Mouse (Mus musculus): ENCODE results near the gene Olfr648. TPM values are rescaled to one million over a fixed set of nuclear protein-coding genes. Genes with fewer than 3 reads are reported as not detected.
A peak's percentile ranks its signal among the peaks of the same experiment; 100 is the strongest.

The Olfr648 gene
- under 1 TPM; 0.20 to 0.50 (median 0.25) TPM for polyA plus RNA-seq (2017; shearing (Covaris generic))

DNA sequence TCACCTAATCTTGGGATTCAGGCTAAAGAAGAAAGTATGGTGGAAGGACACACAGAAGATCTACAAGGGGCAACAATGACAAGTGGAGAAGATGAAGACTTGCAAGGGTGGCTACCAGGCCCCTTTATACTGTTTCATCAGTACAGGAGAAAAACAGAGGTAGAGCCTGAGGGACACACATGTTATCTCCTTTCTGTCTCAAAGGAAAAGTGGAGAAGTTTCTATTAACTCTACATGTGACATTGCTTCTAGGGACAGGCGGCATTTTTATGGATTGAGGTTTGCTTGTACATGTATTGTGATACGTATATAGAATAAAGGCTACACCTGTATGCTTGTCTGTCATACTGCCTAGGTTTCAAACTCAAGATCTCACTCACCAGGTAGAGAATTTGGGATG, at the start of gene Olfr648:
Gene Olfr648 (minus strand): TSS at position 101 of the 400 bp plus-strand sequence.
- no peak for ATAC-seq

DNA sequence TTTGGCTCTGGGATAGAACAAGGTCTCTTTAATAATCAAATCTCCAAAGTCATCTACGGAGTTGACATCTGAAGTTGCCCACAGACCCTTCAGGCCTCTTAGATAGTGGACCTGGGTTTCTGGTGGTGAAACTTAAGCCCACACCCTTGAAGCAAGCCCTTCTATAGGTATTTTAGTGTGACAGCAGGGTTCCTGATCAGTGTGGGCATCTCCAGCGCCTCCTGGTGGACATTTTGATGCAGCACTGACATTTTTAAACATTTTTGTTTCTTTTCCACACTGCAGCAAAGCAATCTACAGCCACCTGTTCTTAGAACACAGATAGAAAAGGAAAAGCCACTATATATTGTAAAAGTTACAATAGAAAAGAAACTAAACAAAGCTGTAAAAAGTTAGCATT, 48.0 kb upstream of the Olfr648 start:
- peak; percentile 82 for ATAC-seq

DNA sequence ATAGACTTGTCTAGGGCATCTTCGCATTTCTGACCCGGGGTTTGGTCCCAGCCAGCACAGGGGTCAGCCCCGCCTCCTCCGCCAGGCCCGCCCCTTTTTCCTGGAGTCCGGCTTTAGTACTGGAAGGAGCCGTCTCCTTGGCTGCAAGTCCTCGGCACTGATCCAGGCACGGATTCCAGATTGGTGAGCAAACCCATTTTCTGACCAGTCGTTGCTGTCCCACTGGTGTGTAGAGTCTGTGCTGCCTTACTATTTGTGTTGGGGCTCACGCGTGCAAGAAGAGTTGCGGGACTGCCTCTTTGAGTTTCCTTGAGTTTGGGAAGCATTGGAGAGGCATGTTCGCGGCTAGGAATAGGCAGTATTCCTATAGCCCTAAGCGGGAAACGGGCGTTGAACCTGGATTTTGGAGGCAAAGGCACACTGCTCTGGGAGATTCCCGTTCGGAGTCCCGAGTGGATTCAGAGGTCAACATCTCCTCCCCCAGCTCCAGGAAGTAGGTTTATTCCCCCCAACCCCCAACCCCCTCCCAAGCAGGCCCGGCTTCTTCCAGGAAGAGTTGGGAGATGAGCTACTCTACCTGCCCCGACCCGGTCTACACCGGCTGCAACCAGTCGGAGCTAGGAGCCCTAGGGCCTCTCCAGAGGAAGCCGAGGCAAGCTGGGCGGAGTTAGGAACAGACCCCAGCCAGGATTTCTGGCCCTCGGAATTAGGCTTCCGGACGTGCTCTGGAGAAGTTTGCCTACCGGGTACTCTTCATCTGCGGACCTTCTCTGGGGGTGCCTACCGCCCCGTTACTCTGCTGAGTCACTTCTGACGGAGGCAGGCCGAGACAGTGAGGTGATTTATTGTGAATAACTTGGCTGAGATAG, 35.7 kb upstream of the Olfr648 start, which contains the start of gene Trim6:
Gene Trim6 (plus strand): TSS at position 93 of the 869 bp plus-strand sequence.
- no peak for ATAC-seq

DNA sequence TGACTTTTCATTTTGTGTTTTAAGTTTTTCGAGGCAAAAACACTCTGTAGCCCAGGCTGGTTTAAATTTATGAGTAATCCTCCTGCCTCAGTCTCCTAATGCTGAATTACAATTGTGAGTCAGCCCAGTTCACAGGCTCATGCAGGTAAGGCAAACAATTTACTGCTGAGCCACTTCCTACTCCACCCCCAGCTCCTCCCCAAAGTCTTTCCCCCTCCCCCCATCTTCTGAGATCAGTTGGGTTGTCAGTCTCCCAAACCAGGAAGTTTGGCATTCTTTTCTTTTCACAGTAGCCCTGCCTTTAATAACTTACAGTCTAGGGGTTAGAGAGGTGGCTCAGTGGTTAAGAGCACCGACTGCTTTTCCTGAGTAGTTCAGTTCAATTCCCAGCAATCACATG, 34.7 kb upstream of the Olfr648 start:
- peak; percentile 48 for ATAC-seq

DNA sequence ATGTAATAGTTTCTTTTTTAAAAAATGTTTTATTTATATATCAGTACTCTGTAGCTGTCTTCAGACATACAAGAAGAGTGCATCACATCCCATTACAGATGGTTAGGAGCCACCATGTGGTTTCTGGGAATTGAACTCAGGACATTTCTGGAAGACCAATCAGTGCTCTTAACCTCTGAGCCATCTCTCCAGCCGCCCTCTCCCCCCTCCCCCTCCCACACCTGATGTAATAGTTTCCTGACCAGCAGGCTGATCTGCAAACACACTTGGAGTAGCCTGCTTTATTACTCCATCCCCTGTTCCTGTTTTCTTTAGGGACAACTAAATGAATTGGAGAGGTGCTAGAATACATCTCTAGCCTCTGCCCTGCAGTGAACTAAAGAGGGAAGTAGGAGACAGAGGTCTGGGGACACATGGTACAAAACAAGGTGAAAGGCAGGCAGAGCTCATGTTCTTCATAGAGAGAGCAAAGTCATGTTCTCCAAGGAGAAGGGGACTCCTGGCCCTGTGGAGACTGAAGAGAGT, 32.9 kb upstream of the Olfr648 start:
- ATAC-seq: no peak

DNA sequence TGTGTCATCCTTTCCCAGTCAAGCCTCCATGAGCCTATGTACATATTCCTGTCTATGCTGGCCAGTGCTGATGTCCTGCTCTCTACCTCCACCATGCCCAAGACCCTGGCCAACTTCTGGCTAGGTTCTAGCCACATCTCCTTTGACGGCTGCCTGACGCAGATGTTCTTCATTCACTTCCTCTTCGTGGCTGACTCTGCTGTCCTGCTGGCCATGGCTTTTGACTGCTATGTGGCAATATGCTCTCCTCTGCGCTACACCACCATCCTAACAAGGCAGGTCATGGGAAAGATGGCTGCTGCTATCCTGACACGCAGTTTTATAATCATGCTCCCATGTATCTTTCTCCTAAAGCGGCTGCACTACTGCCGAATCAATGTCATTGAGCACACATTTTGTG, 23.0 kb upstream of the Olfr648 start:
- no peak for ATAC-seq

DNA sequence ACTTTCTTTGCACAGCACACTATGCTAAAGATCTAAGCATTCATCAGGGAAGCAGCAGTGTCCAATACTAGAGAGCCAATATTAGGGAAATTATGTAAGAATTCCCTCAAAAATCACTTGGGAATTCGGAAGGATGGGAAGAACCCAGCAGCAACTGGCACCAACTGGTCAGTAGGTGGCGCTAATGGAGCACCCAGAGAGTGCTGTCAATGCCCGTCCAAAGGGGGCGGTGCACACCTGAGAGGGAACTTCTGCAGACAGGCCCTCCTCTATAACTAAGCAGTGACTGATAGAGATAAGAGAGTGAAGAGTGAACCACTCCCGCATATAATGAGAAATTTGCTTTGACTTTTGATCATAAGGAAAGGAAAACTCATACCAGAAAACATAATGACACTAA, 16.6 kb upstream of the Olfr648 start:
- peak; percentile 95 for ATAC-seq

DNA sequence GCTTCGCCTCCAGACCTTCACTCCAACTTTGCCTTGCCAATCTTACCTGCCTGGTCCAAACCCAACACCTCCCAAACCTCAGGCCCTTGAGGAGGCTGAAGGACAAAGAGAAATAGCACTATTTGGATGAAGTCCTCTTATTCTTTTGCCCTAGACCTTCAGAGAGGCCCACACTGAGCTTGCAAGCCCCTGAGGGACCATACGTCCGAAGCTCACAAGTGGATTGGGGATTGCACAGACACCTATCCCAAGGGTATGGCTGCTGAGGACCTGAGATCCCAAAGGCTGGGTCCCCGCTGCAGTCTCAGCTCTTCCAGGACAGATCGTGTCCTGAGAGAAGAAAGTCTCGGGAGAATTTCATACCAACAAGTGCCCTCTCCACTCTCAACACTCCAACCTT, 12.7 kb upstream of the Olfr648 start, which contains the start of gene Olfr649:
Gene Olfr649 (minus strand): TSS at position 101 of the 400 bp plus-strand sequence.
- no peak for ATAC-seq

DNA sequence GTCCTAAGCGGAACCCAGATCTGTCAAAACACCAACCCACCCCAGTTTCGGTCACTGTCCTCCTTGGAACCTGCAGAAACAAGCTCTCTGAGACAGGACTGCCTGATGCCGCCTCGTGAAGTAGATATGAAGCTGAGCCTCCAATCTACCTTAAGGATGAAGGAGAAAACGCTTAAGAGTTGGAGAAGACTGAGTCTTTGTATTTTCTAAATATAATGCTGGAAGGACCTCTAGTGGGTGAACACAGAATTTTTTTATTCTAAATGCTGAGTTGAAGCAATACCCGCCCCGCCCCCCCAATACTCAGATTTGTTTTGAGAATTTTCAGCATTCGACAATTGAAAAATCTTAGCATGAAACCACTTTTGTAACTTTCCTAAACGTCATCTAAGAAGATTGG, 8.1 kb upstream of the Olfr648 start:
- no peak for ATAC-seq

DNA sequence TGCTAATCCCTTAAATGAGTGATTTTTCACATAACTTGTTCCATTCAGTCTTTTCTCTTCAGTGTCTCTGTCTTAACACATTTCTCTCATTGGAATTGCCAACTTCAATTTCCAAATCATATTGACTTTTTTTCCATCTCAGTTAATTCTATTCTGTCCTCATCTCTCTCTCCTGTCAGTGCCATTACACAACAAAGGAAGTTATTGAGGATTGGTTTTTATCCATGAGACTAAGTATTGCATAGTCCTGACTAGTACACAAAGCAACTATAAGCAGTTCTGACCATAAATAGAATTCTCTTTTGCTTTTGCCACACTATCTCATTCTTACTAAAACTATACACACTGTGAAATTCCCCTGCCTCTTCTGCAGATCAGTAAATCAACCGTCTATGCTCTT, 4.1 kb downstream of the Olfr648 start:
- ATAC-seq: no peak

DNA sequence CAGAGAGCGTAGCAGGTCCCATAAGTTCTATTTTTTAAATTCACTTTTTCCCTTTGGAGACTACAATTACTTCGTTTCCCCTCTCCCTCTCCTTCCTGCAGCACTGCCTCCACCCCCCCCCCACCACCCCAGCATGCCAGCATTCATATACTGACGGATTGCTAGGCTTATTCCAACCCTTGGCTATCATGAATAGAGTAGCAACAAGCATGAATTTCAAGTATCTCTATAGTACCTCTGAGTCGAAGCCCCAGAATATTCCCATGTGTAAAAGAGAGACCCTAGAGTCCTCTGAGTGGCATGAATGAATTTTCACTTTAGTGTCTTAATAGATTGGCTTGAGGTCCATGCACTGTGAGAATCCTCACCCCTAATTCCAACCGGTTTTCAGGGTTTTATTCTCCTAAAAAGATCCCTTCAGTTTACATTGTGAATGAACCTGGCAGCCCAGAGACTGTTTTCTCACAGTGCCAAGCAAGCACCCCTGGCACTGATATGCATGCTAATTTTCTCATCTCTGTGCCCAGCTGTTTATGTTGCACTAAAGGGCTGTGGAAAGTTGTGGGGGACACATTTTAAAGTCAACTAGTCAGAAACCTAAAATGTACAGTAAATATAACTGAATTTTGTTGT, 4.7 kb downstream of the Olfr648 start:
- no peak for ATAC-seq

DNA sequence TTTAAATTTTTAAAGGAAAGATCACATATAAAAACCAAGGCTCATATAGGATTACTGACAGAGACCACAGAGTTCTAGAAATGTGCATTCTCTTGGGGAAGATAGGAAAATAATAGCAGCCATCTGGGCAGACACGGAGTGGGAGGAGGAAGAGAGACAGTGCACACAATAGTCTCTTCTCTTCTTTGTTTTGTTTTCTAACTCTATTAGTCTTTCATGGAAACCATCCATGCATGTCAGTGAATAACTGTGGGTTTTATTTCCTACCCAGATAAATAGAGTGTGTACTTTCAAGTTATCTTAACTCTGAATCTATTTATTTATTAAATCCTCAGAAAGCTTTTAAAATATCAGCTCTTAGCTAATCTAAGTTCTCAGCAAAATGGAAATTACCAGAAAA, 8.1 kb downstream of the Olfr648 start:
- no peak for ATAC-seq

DNA sequence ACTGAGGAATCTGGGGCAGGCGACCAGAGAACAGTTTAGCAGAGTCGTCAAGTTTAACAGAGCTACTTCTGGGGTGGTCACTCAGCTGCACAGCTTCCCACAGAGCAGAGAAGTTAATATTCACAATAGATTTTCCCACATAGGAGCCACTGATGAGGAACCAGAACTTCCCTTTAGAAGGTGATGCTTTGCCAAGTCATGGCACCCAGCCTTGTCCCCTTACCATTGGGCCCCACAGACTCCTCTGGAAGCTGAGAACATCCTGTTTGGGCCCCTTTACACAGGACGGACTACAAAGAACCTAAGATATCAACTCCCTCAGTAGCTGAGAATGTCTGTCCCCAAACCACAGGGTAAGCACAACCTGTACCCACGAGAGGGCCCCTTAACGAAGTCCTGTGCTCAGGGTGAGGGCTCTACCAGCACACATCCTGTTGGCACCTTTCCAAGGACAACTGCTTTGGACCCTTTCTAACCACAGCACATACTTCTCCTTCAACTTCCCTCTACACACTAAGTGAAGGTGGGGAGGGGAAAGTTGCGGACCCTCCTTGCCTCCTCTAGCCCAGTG, 13.5 kb downstream of the Olfr648 start:
- peak; percentile 72 for ATAC-seq

DNA sequence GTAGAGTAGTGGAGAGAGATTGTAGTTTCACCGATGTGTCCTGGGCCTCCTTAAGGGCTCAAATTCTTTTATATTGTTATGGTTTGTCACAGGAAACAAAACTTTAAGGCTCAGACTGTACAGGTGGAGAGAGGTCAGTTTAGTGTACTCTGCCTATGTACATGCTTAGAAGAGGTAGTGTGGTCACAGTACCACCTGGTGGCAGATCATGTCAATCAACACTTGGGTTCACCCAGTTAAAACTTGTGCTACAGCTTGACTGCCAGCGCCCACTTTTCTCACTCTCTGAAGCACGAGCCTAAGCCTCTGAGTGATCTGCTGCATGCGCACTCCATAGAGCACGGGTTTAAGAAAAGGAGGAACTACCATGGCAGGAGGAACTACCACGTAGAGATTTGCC, 16.1 kb downstream of the Olfr648 start:
- no peak for ATAC-seq

DNA sequence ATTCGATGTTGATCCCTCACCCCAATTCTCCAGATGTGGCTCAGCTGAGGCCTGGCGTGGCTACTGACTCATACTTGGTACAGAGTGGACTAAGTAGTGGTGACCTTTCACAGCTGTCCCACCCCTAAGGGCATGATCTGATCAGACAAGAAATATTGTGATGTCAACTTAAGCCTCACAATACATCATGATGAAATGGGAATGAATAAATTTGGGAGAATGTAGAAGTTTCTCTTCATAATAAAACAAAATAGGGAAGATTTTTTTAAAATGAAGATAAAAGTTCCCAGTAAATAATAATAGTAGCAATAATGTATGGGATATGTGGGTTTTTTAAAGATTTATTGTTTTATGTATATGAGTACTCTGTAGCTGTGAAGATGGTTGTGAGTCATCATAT, 32.7 kb downstream of the Olfr648 start, which contains the start of gene Ubqlnl:
Gene Ubqlnl (minus strand): TSS at position 101 of the 400 bp plus-strand sequence.
- no peak for ATAC-seq

DNA sequence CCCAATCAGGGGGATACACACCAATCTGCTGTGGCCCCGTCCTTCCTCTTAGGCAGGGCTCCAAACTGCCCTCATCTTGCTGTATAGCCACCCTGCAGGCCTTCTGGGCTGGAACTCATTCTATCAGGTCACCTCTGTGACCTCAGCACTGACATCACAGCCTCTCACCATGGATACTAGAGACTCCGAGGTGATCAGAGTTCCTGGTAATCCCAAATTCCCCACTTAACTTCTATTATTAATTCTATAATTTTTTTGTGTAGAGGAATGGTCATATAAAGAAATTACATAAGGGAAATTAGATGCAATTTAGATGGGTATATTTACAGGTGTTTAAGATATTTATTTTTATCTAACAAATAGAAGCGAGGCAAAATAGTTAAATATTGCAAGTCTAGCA, 40.0 kb downstream of the Olfr648 start, which contains the start of gene Ubqln3:
Gene Ubqln3 (minus strand): TSS at position 101 of the 400 bp plus-strand sequence.
- ATAC-seq: no peak

DNA sequence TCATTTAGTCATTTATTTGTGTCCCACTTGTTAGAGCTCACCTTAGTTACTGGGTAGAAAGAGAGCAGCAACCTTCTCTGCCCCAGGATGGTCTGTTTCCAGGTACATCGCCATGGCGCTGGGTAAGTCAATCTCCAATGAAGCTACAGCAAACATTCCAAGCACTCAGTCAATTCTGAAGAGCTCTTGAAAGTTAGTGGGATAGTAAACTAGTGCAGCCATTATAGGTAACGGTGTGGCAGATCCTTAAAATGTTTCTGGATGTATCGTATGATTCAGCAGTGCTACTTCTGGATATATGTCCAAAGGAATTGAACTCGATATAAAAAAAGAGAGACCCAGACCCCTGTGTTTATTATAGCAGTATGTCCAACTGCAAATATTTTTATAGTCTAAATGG, 45.9 kb downstream of the Olfr648 start, which contains the start of gene Olfr643:
Gene Olfr643 (minus strand): TSS at position 101 of the 400 bp plus-strand sequence.
- no peak for ATAC-seq

DNA sequence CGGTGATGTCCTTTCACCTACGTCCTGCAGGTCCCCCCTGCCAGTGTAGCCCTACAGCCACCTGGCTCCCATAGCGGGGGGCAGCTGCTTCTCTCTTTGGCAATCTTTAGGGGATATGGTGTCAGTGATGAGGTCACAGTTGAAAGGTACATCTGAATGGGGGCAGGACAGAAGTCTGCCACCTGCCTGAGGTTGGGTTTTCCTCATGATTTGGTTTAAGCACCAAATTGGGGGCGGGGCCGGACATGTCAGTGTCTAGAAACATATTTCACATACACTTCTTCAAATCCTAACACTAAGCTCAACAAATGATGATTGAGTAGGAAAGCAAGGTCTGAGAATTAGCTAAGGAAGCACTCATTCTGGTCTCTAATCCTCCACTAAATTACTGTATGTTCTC, 53.5 kb downstream of the Olfr648 start, which contains the start of gene Ubqln5:
Gene Ubqln5 (minus strand): TSS at position 101 of the 400 bp plus-strand sequence.
- no peak for ATAC-seq

All from inflammation-experienced regulatory T-cells, adult 6 months (primary cell).